Mouse (Mus musculus) CH12.LX (cell line): ENCODE data around the gene Nop2. TPM values are rescaled to one million over a fixed set of nuclear protein-coding genes. Genes with fewer than 3 reads are reported as not detected.

Source experiments
- DNase-seq: peaks from one replicate; pipeline ENCODE4 v3.0.0-alpha.2; 2013; ENCODE audit errors: extremely low read depth
- H3K27ac ChIP-seq: 2 replicates; pipeline ENCODE4 v1.5.1; 2012; ENCODE audit warnings: low read depth, mild to moderate bottlenecking, control low read depth, moderate library complexity; ENCODE audit not compliant: insufficient read depth
- H3K27me3 ChIP-seq: replicated peaks from 2 replicates; pipeline ENCODE3; 2012; ENCODE audit warnings: inconsistent platforms
- H3K36me3 ChIP-seq, 2 experiments: replicated peaks in 1 of 2; 2 replicates each; pipeline versions ENCODE3 to v1.6.1; 2012; ENCODE audit warnings: inconsistent platforms in 1 of 2, low read length in 1 of 2, mild to moderate bottlenecking in 1 of 2, mixed read lengths in 1 of 2, moderate library complexity in 1 of 2; ENCODE audit not compliant: control insufficient read depth in 1 of 2, insufficient read depth in 1 of 2
- H3K4me1 ChIP-seq, 2 experiments: 2 replicates each; pipeline ENCODE4 v1.6.1; 2012; ENCODE audit warnings: inconsistent platforms in 1 of 2, moderate library complexity in 1 of 2; ENCODE audit not compliant: insufficient read depth in 2 of 2, control insufficient read depth in 1 of 2
- H3K4me2 ChIP-seq: 2 replicates; pipeline ENCODE4 v1.6.1; 2012; ENCODE audit warnings: low read depth, mild to moderate bottlenecking, control low read depth; ENCODE audit not compliant: poor library complexity, insufficient read depth, severe bottlenecking
- H3K4me3 ChIP-seq, 3 experiments: fragments of 150-350 bp in 1 of 3; sonication (generic) in 1 of 3; replicated peaks in 1 of 3; 2 replicates each; pipeline versions ENCODE3 to v1.5.1; 2011 to 2012; ENCODE audit warnings: low read depth in 2 of 3, low read length in 2 of 3, mild to moderate bottlenecking in 2 of 3, moderate library complexity in 2 of 3, control low read depth in 1 of 3, improper control_type of control experiment in 1 of 3, inconsistent platforms in 1 of 3, mixed read lengths in 1 of 3; ENCODE audit not compliant: poor library complexity in 1 of 3
- H3K79me2 ChIP-seq: replicated peaks from 2 replicates; pipeline ENCODE4 v1.6.1; 2012; ENCODE audit warnings: mild to moderate bottlenecking, moderate library complexity; ENCODE audit not compliant: control insufficient read depth, poor library complexity, insufficient read depth, severe bottlenecking; ENCODE audit errors: extremely low read depth
- H3K9ac ChIP-seq: 2 replicates; pipeline ENCODE4 v1.6.1; 2012; ENCODE audit warnings: low read depth, mild to moderate bottlenecking, control low read depth, moderate library complexity; ENCODE audit not compliant: insufficient read depth
- H3K9me3 ChIP-seq: replicated peaks from 2 replicates; pipeline ENCODE3; 2012; ENCODE audit warnings: low read length, inconsistent platforms, mixed read lengths
- BHLHE40 ChIP-seq: IDR thresholded peaks from 2 replicates; pipeline ENCODE4 v1.6.1; 2011; ENCODE audit warnings: mild to moderate bottlenecking, low read depth, low read length, improper control_type of control experiment
- CHD2 ChIP-seq: IDR thresholded peaks from 2 replicates; pipeline ENCODE4 v1.6.1; 2011; ENCODE audit warnings: low read length, improper control_type of control experiment
- ELF1 ChIP-seq: IDR thresholded peaks from 2 replicates; pipeline ENCODE4 v1.6.1; 2014; ENCODE audit warnings: low read depth, mild to moderate bottlenecking, inconsistent platforms, low read length, improper control_type of control experiment
- HCFC1 ChIP-seq: IDR thresholded peaks from 2 replicates; pipeline ENCODE4 v1.6.1; 2012; ENCODE audit warnings: low read depth, mild to moderate bottlenecking, inconsistent platforms, low read length, improper control_type of control experiment
- JUND ChIP-seq: conservative IDR thresholded peaks from 2 replicates; pipeline ENCODE4 v1.6.1; 2011; ENCODE audit warnings: low read depth, low read length, improper control_type of control experiment
- KAT2A ChIP-seq: IDR thresholded peaks from 2 replicates; pipeline ENCODE4 v1.6.1; 2012; ENCODE audit warnings: low read length, improper control_type of control experiment, inconsistent platforms; ENCODE audit not compliant: insufficient replicate concordance
- MAFK ChIP-seq: IDR thresholded peaks from 2 replicates; pipeline ENCODE4 v1.6.1; 2011; ENCODE audit warnings: low read length, improper control_type of control experiment; ENCODE audit not compliant: insufficient replicate concordance
- MAX ChIP-seq: IDR thresholded peaks from 2 replicates; pipeline ENCODE4 v1.6.1; 2011; ENCODE audit warnings: low read length, improper control_type of control experiment
- MAZ ChIP-seq: IDR thresholded peaks from 2 replicates; pipeline ENCODE4 v1.6.1; 2012; ENCODE audit warnings: low read depth, mild to moderate bottlenecking, inconsistent platforms, low read length, improper control_type of control experiment, moderate library complexity
- MXI1 ChIP-seq: IDR thresholded peaks from 2 replicates; pipeline ENCODE4 v1.6.1; 2011; ENCODE audit warnings: mild to moderate bottlenecking, low read depth, low read length, improper control_type of control experiment
- NELFE ChIP-seq: IDR thresholded peaks from 2 replicates; pipeline ENCODE4 v1.6.1; 2011; ENCODE audit warnings: low read depth, low read length, improper control_type of control experiment
- PAX5 ChIP-seq: IDR thresholded peaks from 2 replicates; pipeline ENCODE4 v1.6.1; 2012; ENCODE audit warnings: low read length, inconsistent platforms, mixed read lengths
- POLR2A ChIP-seq: IDR thresholded peaks from 2 replicates; pipeline ENCODE4 v1.6.1; 2011; ENCODE audit warnings: low read depth, mild to moderate bottlenecking, improper control_type of control experiment, low read length
- SIN3A ChIP-seq: IDR thresholded peaks from 2 replicates; pipeline ENCODE4 v1.6.1; 2012; ENCODE audit warnings: low read length, improper control_type of control experiment, inconsistent platforms
- SMC3 ChIP-seq: IDR thresholded peaks from 2 replicates; pipeline ENCODE4 v1.6.1; 2011; ENCODE audit warnings: low read depth, low read length, improper control_type of control experiment
- TBP ChIP-seq: conservative IDR thresholded peaks from 2 replicates; pipeline ENCODE4 v1.6.1; 2011; ENCODE audit warnings: low read depth, low read length, improper control_type of control experiment
- UBTF ChIP-seq: IDR thresholded peaks from 2 replicates; pipeline ENCODE4 v1.6.1; 2012; ENCODE audit warnings: low read depth, mild to moderate bottlenecking, inconsistent platforms, low read length, improper control_type of control experiment, moderate library complexity
- USF1 ChIP-seq: IDR thresholded peaks from 2 replicates; pipeline ENCODE4 v1.6.1; 2014; ENCODE audit warnings: low read depth, mild to moderate bottlenecking, inconsistent platforms, low read length, improper control_type of control experiment
- USF2 ChIP-seq: conservative IDR thresholded peaks from 2 replicates; pipeline ENCODE4 v1.6.1; 2011; ENCODE audit warnings: low read depth, low read length, improper control_type of control experiment
- dilution Hi-C: fragments of 300-500 bp; cut with MboI; formaldehyde crosslinking; loops from 2 replicates; pipeline ENCODE4 v1.14.3; 2020; ENCODE audit warnings: low sequenced_read_pairs; ENCODE audit not compliant: extremely low pct_unique_long_range_greater_than_20kb, extremely low pct_ligation_motif_present
- in situ Hi-C: fragments of 300-500 bp; cut with MboI; formaldehyde crosslinking; loops from 3 replicates; pipeline ENCODE4 v1.14.3; 2019; ENCODE audit warnings: low sequenced_read_pairs, low pct_ligation_motif_present, low pct_unique_long_range_greater_than_20kb, mixed read lengths
- polyA plus RNA-seq: library from polyadenylated mRNA; unstranded; fragments of >175 nt; gene quantifications from 2 replicates; pipeline ENCODE4 v1.2.1, GENCODE M21; 2012; ENCODE audit warnings: low read depth; ENCODE audit not compliant: insufficient read length
- total RNA-seq, 2 experiments: library from RNA; depleted of rRNA; stranded (reverse); fragments of 300-350 nt in 1 of 2; fragments of >200 nt in 1 of 2; gene quantifications; 2 replicates each; pipeline ENCODE4 v1.2.3; 2012 to 2014

Gene Nop2
- total and polyA plus RNA-seq, 3 experiments: 128 to 175 (median 154) TPM

DNA sequence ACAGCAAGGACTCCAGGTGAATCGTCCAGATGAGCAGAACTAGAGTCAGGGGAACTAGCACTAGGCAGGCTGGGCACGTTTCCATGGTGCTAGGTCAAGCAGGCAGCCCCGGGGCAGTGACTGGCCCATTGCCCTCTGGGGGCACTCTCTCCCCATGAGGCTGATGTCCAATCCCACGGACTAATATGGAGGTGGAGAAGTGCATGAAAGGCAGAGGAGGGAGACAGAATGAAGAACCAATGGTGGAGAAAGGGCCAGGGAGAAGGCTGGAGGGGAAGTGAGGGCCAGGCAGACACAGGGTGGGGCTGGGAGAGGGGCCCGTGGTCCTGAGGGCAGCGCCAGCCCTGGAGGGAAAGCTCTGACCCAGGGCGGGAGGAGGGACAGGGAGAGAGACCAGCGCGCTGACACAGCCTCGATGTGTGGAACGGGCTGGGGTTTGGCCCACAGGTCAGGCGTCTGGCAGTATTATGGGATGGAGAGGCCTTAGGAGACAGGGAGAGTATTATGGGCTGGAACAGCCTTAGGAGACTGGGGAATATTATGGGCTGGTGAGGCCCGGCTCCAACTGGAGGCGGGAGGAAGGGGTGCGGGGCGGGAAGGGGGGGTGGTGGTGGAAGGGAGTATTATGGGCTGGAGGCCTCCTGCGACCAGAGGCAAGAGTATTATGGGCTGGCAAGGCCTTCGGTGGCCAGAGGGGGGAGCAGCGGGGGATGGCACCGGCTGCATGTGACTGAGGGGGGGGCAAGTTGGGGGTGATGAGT is 43.0 kb upstream of the Nop2 start:
- no peak overlapping the region for H3K4me2 ChIP-seq
- H3K27ac ChIP-seq: no peak overlapping the region
- H3K36me3 ChIP-seq: peaks cover 0 to 14% of the 10 kb centered on the region in 2 experiments
- H3K9ac ChIP-seq: no peak overlapping the region
- no peak for DNase-seq
- in situ Hi-C loops (no loop called here), dilution Hi-C loops (no loop called here)
- no peaks in the 10 kb centered on the region for H3K79me2 ChIP-seq
- H3K4me3 ChIP-seq: no peak overlapping the region
- no peaks in the 10 kb centered on the region for H3K9me3 ChIP-seq
- TF ChIP-seq HCFC1 (no peak), SMC3 (no peak), USF1 (no peak), USF2 (no peak), NELFE (no peak), POLR2A (no peak), JUND (no peak), UBTF (no peak), TBP (no peak), MAX (no peak), ELF1 (no peak), MAFK (no peak), CHD2 (no peak), SIN3A (no peak), KAT2A (no peak)
- H3K27me3 ChIP-seq: no peaks in the 10 kb centered on the region
- H3K4me1 ChIP-seq: peaks cover 6 to 18% of the 10 kb centered on the region in 2 experiments

DNA sequence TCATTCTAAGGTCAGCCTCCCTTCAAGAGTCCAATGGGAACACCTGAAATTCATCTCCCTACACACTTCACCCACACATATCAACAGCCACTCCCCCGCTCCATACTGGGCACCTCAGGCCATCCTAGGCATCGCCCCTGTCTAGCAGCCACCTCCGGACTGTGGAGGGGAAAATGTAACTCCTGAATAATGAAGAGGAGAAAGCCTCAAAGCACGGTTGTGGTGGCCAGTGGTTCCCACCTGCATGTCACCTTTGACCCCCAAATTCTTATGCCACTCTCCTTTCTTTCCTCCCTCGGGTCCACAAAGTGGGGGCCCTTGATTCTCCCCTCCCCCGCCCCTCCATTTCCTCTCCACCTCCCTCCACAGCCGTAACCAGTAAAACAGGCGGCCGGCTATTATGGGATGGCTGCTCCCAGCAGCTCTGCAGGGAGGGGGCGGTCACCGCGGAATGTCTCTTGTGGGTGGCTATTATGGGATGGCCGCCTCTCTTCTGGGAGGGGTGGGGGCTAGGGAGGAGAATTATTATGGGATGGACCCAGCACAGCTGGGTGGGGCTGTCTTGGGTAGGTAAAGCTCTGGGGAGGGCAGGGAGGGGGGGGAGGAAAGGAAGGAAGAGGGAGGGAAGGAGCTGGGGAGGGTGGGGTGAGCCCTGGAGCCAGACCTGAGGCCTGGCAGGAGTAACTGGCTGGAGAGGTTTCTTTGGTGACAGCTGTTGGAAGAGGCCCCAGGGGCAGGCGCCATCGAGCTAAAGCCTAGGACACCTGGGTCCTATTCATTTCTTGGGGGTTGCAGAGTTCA is 42.0 kb upstream of the Nop2 start:
- H3K79me2 ChIP-seq: no peaks in the 10 kb centered on the region
- dilution Hi-C loops: no loop called here
- peaks cover 6 to 15% of the 10 kb centered on the region in 2 experiments for H3K4me1 ChIP-seq
- peak; percentile 24 for DNase-seq
- in situ Hi-C loops: loop anchor here (10.0 kb wide), 1 partner anchor 45 kb away; the partner anchor contains the start of gene Acrbp
- H3K9ac ChIP-seq: no peak overlapping the region
- no peaks in the 10 kb centered on the region for H3K27me3 ChIP-seq
- H3K4me3 ChIP-seq: no peak overlapping the region
- H3K36me3 ChIP-seq: peaks cover 0 to 5% of the 10 kb centered on the region in 2 experiments
- TF ChIP-seq BHLHE40: no peak
- no peak for TF ChIP-seq PAX5
- TF ChIP-seq MAZ: peak; percentile 42; the same call in 1 of the 2 replicates
- no peak for TF ChIP-seq USF1
- no peak for TF ChIP-seq MAFK
- no peak for TF ChIP-seq MXI1
- TF ChIP-seq KAT2A: no peak
- no peak overlapping the region for H3K4me2 ChIP-seq
- H3K27ac ChIP-seq: no peak overlapping the region
- H3K9me3 ChIP-seq: no peaks in the 10 kb centered on the region
